Mouse (Mus musculus) MEL (cell line): Measurements from ENCODE around the gene Lamtor1. TPM values are rescaled to one million over a fixed set of nuclear protein-coding genes. Genes with fewer than 3 reads are reported as not detected.

ENCODE experiments used
- DNase-seq: peaks from one replicate; pipeline ENCODE4 v3.0.0; 2011; ENCODE audit warnings: low read depth, low spot score
- H3K27ac ChIP-seq: 2 replicates; pipeline ENCODE4 v1.5.1; 2012; ENCODE audit warnings: low read depth, mild to moderate bottlenecking, control low read depth, low read length, moderate library complexity; ENCODE audit not compliant: control insufficient read depth
- H3K27me3 ChIP-seq, 2 experiments: fragments of 150-350 bp in 1 of 2; sonication (generic) in 1 of 2; 2 replicates each; pipeline ENCODE4 v1.6.1; 2012; ENCODE audit warnings: low read length in 2 of 2, mild to moderate bottlenecking in 2 of 2, improper control_type of control experiment in 1 of 2, moderate library complexity in 1 of 2; ENCODE audit not compliant: insufficient read depth in 2 of 2, control insufficient read depth in 1 of 2
- H3K36me3 ChIP-seq, 2 experiments: 2 replicates each; pipeline ENCODE4 v1.6.1; 2012 to 2014; ENCODE audit warnings: low read length in 2 of 2, improper control_type of control experiment in 1 of 2, inconsistent platforms in 1 of 2, mild to moderate bottlenecking in 1 of 2; ENCODE audit not compliant: insufficient read depth in 2 of 2, control insufficient read depth in 1 of 2
- H3K4me1 ChIP-seq, 2 experiments: fragments of 150-350 bp in 1 of 2; sonication (generic) in 1 of 2; 2 replicates each; pipeline ENCODE4 v1.6.1; 2012; ENCODE audit warnings: low read length in 2 of 2, improper control_type of control experiment in 1 of 2, mild to moderate bottlenecking in 1 of 2; ENCODE audit not compliant: insufficient read depth in 2 of 2, control insufficient read depth in 1 of 2
- H3K4me3 ChIP-seq, 2 experiments: fragments of 150-350 bp in 1 of 2; sonication (generic) in 1 of 2; 2 replicates each; pipeline ENCODE4 v1.5.1; 2012; ENCODE audit warnings: low read depth in 2 of 2, low read length in 2 of 2, mild to moderate bottlenecking in 2 of 2, moderate library complexity in 2 of 2, control low read depth in 1 of 2, improper control_type of control experiment in 1 of 2; ENCODE audit not compliant: control insufficient read depth in 1 of 2, insufficient read depth in 1 of 2
- H3K79me2 ChIP-seq: 2 replicates; pipeline ENCODE4 v1.6.1; 2012; ENCODE audit warnings: mild to moderate bottlenecking, low read length, moderate library complexity; ENCODE audit not compliant: control insufficient read depth, poor library complexity, insufficient read depth
- H3K9ac ChIP-seq: 2 replicates; pipeline ENCODE4 v1.6.1; 2012; ENCODE audit warnings: low read depth, mild to moderate bottlenecking, control low read depth, low read length, moderate library complexity; ENCODE audit not compliant: control insufficient read depth, poor library complexity, severe bottlenecking
- H3K9me3 ChIP-seq: fragments of 150-350 bp; sonication (generic); replicated peaks from 2 replicates; pipeline ENCODE4 v1.6.1; 2012; ENCODE audit warnings: mild to moderate bottlenecking, low read length, improper control_type of control experiment, moderate library complexity; ENCODE audit not compliant: insufficient read depth
- BHLHE40 ChIP-seq: IDR thresholded peaks from 2 replicates; pipeline ENCODE4 v1.6.1; 2012; ENCODE audit warnings: low read depth, mild to moderate bottlenecking, inconsistent platforms, low read length, improper control_type of control experiment, borderline replicate concordance
- CHD1 ChIP-seq: IDR thresholded peaks from 2 replicates; pipeline ENCODE4 v1.6.1; 2012; ENCODE audit warnings: low read depth, mild to moderate bottlenecking, inconsistent platforms, low read length, improper control_type of control experiment
- CHD2 ChIP-seq: IDR thresholded peaks from 2 replicates; pipeline ENCODE4 v1.6.1; 2011; ENCODE audit warnings: low read length, improper control_type of control experiment
- ETS1 ChIP-seq: IDR thresholded peaks from 2 replicates; pipeline ENCODE4 v1.6.1; 2012; ENCODE audit warnings: low read depth, mild to moderate bottlenecking, inconsistent platforms, low read length, improper control_type of control experiment, moderate library complexity
- GABPA ChIP-seq: IDR thresholded peaks from 2 replicates; pipeline ENCODE4 v1.6.1; 2012; ENCODE audit warnings: low read depth, mild to moderate bottlenecking, inconsistent platforms, low read length, improper control_type of control experiment, moderate library complexity
- GATA1 ChIP-seq: IDR thresholded peaks from 2 replicates; pipeline ENCODE4 v1.6.1; 2011; ENCODE audit warnings: low read depth, low read length, improper control_type of control experiment
- HCFC1 ChIP-seq: IDR thresholded peaks from 2 replicates; pipeline ENCODE4 v1.6.1; 2012; ENCODE audit warnings: low read depth, mild to moderate bottlenecking, inconsistent platforms, low read length, improper control_type of control experiment, moderate library complexity
- JUND ChIP-seq: IDR thresholded peaks from 2 replicates; pipeline ENCODE4 v1.6.1; 2011; ENCODE audit warnings: low read depth, mild to moderate bottlenecking, improper control_type of control experiment, low read length
- MYB ChIP-seq: IDR thresholded peaks from 2 replicates; pipeline ENCODE4 v1.6.1; 2011; ENCODE audit warnings: mild to moderate bottlenecking, low read depth, low read length, improper control_type of control experiment
- MYC ChIP-seq: IDR thresholded peaks from 2 replicates; pipeline ENCODE4 v1.6.1; 2011; ENCODE audit warnings: low read depth, mild to moderate bottlenecking, low read length, improper control_type of control experiment, moderate library complexity
- NELFE ChIP-seq: IDR thresholded peaks from 2 replicates; pipeline ENCODE4 v1.6.1; 2011; ENCODE audit warnings: low read depth, low read length, improper control_type of control experiment
- NRF1 ChIP-seq: IDR thresholded peaks from 2 replicates; pipeline ENCODE4 v1.6.1; 2014; ENCODE audit warnings: low read depth, mild to moderate bottlenecking, inconsistent platforms, low read length, improper control_type of control experiment, moderate library complexity; ENCODE audit not compliant: poor library complexity, insufficient read depth, severe bottlenecking
- POLR2AphosphoS2 ChIP-seq: IDR thresholded peaks from 2 replicates; pipeline ENCODE4 v1.6.1; 2011; ENCODE audit warnings: low read length, improper control_type of control experiment
- RAD21 ChIP-seq: IDR thresholded peaks from 2 replicates; pipeline ENCODE4 v1.6.1; 2011; ENCODE audit warnings: mild to moderate bottlenecking, low read depth, low read length, improper control_type of control experiment
- SMC3 ChIP-seq: IDR thresholded peaks from 2 replicates; pipeline ENCODE4 v1.6.1; 2011; ENCODE audit warnings: low read depth, low read length, improper control_type of control experiment
- TAL1 ChIP-seq: IDR thresholded peaks from 2 replicates; pipeline ENCODE4 v1.6.1; 2012; ENCODE audit warnings: mild to moderate bottlenecking, inconsistent platforms, low read length, moderate library complexity, mixed read lengths
- TBP ChIP-seq: IDR thresholded peaks from 2 replicates; pipeline ENCODE4 v1.8.0; 2011; ENCODE audit warnings: low read depth, low read length, improper control_type of control experiment
- TCF12 ChIP-seq: IDR thresholded peaks from 2 replicates; pipeline ENCODE4 v1.6.1; 2014; ENCODE audit warnings: low read depth, mild to moderate bottlenecking, inconsistent platforms, low read length, improper control_type of control experiment, moderate library complexity
- UBTF ChIP-seq: IDR thresholded peaks from 2 replicates; pipeline ENCODE4 v1.6.1; 2012; ENCODE audit warnings: low read depth, mild to moderate bottlenecking, inconsistent platforms, low read length, improper control_type of control experiment, moderate library complexity, borderline replicate concordance; ENCODE audit not compliant: insufficient read depth
- ZC3H11A ChIP-seq: IDR thresholded peaks from 2 replicates; pipeline ENCODE4 v1.6.1; 2012; ENCODE audit warnings: low read depth, mild to moderate bottlenecking, inconsistent platforms, low read length, improper control_type of control experiment
- ZKSCAN1 ChIP-seq: IDR thresholded peaks from 2 replicates; pipeline ENCODE4 v1.6.1; 2012; ENCODE audit warnings: low read depth, mild to moderate bottlenecking, inconsistent platforms, low read length, improper control_type of control experiment, moderate library complexity
- polyA plus RNA-seq, 2 experiments: library from polyadenylated mRNA; stranded (reverse) in 1 of 2; unstranded in 1 of 2; fragments of >175 nt in 1 of 2; fragments of >200 nt in 1 of 2; gene quantifications; 2 replicates each; pipeline versions ENCODE4 v1.2.1 to v1.2.4; 2012; ENCODE audit warnings: low replicate concordance in 2 of 2, low read depth in 1 of 2; ENCODE audit not compliant: insufficient read length in 2 of 2, insufficient read depth in 1 of 2, missing spikeins in 1 of 2
- total RNA-seq: library from RNA; depleted of rRNA; stranded (reverse); fragments of 300-350 nt; gene quantifications from 2 replicates; pipeline ENCODE4 v1.2.3, GENCODE M21; 2012

Lamtor1 gene
- total and polyA plus RNA-seq, 3 experiments: 79.5 to 115 TPM; not detected in 1

- no peak for TF ChIP-seq CHD2
- no peak for TF ChIP-seq RAD21
- no peak for TF ChIP-seq POLR2AphosphoS2
- TF ChIP-seq CHD1: no peak
- TF ChIP-seq UBTF: no peak
- no peak for TF ChIP-seq GATA1
- TF ChIP-seq MYC: no peak
- no peak for TF ChIP-seq MYB
- TF ChIP-seq GABPA: no peak
- TF ChIP-seq HCFC1: no peak
- no peak for TF ChIP-seq JUND
- no peak for TF ChIP-seq TBP
- TF ChIP-seq SMC3: no peak
- no peak for TF ChIP-seq NRF1
- no peak for DNase-seq
- Histone ChIP-seq H3K4me1 (peaks cover 4 to 20% of the 10 kb centered on the region in 2 experiments; a peak in 2 of 4 replicates), H3K9me3 (no peaks in the 10 kb centered on the region), H3K36me3 (peaks cover 8 to 22% of the 10 kb centered on the region in 2 experiments), H3K4me3 (no peak overlapping the region), H3K79me2 (peaks cover 58% of the 10 kb centered on the region), H3K9ac (no peak overlapping the region), H3K27me3 (no peaks in the 10 kb centered on the region), H3K27ac (no peak overlapping the region)
Observed at GRCm38 (mm10) chr7:101938348-101938747, 32.6 kb downstream of the Lamtor1 start.

DNA sequence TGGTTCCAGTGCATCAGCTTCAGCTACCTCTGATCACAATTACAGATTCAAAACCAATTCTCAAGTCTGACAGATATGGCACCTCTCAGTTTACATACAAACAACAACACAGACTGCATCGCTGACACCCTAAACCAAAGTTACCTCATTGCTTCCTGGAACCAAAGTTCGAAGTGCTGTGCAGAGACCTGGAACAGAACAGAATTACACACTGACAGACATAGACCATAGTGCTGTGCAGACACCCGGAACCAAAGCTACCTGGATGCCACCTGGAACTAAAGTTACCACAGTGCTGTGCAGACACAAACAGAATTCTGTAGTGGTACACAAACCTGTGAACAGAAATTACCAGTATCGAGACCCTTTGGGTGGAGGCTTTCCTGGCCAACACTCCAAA is 34.1 kb downstream of the Lamtor1 start:
- Histone ChIP-seq H3K9ac (no peak overlapping the region), H3K4me3 (no peak overlapping the region), H3K79me2 (peaks cover 48% of the 10 kb centered on the region), H3K27me3 (no peaks in the 10 kb centered on the region), H3K27ac (no peak overlapping the region), H3K9me3 (no peaks in the 10 kb centered on the region), H3K36me3 (peaks cover 8 to 19% of the 10 kb centered on the region in 2 experiments), H3K4me1 (peaks cover 4 to 18% of the 10 kb centered on the region in 2 experiments; a peak in 2 of 4 replicates)
- DNase-seq: no peak
- TF ChIP-seq NELFE (no peak), TAL1 (no peak), BHLHE40 (no peak), ZC3H11A (no peak), ZKSCAN1 (no peak), ETS1 (no peak), TCF12 (no peak), CHD1 (no peak), SMC3 (no peak), POLR2AphosphoS2 (no peak), JUND (no peak), NRF1 (no peak)
